In the genomic region with DNA sequence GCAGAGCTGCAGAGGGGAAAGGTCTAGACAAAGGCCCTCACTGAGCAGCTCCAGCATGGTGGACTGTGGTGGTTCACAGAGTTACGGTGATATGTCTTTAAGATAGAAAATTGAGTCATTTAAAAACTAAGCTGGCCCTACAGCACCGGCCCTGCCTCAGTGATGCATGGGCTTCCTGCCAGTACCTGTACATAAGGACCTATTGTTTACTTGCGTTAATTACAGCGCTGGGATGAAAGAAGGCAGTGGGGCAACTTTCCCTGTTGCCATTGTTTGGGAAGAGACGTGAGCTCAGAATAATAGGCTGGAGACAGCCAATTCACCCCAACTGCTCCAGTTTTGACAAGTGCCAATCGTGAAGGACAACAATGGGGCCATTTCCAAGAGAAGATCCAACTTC, we compare ENCODE assay signal across 8 mouse cellular contexts. TPM values are rescaled to one million over a fixed set of nuclear protein-coding genes. Genes with fewer than 3 reads are reported as not detected.
DNase-seq lines count a peak whose midpoint lies in the region; ATAC-seq lines count a peak whose summit lies in the region.

No protein-coding gene starts in this region.

- DNase-seq in heart, postnatal 25 days (ENCODE audit: low spot score) = no peak
- peak; percentile 11 for DNase-seq in thymus, postnatal 14 days
- no peak for DNase-seq in thymus, postnatal 25 days
- DNase-seq in limb, embryonic 10.5 days (ENCODE audit: low spot score) = no peak
- DNase-seq in left cerebral cortex, adult 18-20 months (ENCODE audit: low spot score in 2 of 2) = no peak
- DNase-seq in urinary bladder, adult 18-20 months (ENCODE audit: low spot score in 2 of 2) = no peak
- no peak for DNase-seq in kidney, postnatal 4 days

- H3K27ac ChIP-seq in heart, embryonic 12.5 days (ENCODE audit: poor library complexity, severe bottlenecking) = peak overlapping the region; percentile 36; the same call in 1 of the 2 replicates
- H3K27ac ChIP-seq in limb, embryonic 10.5 days = peak overlapping the region; percentile 98; the same call in 1 of the 2 replicates

- no peak overlapping the region for H3K9ac ChIP-seq in heart, embryonic 12.5 days

- WGBS in heart, embryonic 12.5 days = 65% methylated on average over 6 of the region's 6 CpGs
- 76% methylated on average over 6 of the region's 6 CpGs for WGBS in limb, embryonic 10.5 days

- no peaks in the 10 kb centered on the region for H3K36me3 ChIP-seq in heart, embryonic 12.5 days
- H3K36me3 ChIP-seq in limb, embryonic 10.5 days = peaks cover 3% of the 10 kb centered on the region

- ATAC-seq in heart, embryonic 12.5 days (ENCODE audit: insufficient number of reproducible peaks, low FRiP score) = no peak

- no peak overlapping the region for H3K4me2 ChIP-seq in heart, embryonic 12.5 days

- no peak overlapping the region for H3K4me3 ChIP-seq in heart, embryonic 12.5 days
- no peak overlapping the region for H3K4me3 ChIP-seq in limb, embryonic 10.5 days

- intact Hi-C loops in heart, postnatal 25 days (cut with DNase I) = loop anchor here (5.0 kb wide), 1 partner anchor 80 kb away; no protein-coding TSS in a partner anchor

- no peaks in the 10 kb centered on the region for H3K27me3 ChIP-seq in heart, embryonic 12.5 days (replicated peaks)
- no peaks in the 10 kb centered on the region for H3K27me3 ChIP-seq in limb, embryonic 10.5 days (ENCODE audit: low read depth, poor library complexity, severe bottlenecking)

- no peaks in the 10 kb centered on the region for H3K9me3 ChIP-seq in heart, embryonic 12.5 days (replicated peaks)
- H3K9me3 ChIP-seq in limb, embryonic 10.5 days (replicated peaks) = no peaks in the 10 kb centered on the region

- peaks cover 28% of the 10 kb centered on the region for H3K4me1 ChIP-seq in heart, embryonic 12.5 days (replicated peaks)
- peaks cover 33% of the 10 kb centered on the region for H3K4me1 ChIP-seq in limb, embryonic 10.5 days

RNA-seq across cellular contexts. Expression of a gene that starts 3.4 kb away (rescaled TPM):
- 397 and 414 TPM in 2 replicates for polyA plus RNA-seq in heart, embryonic 12.5 days (2016; fragmentation: Nextera tagmentation; extraction: Ambion mirVana)
- 100 to 1,000 TPM; 450 to 481 TPM for total RNA-seq in heart, postnatal 25 days (2021)
- polyA plus RNA-seq in limb, embryonic 10.5 days (2016; fragmentation: Nextera tagmentation; extraction: Ambion mirVana) = 583 and 698 TPM in 2 replicates
- 100 to 1,000 TPM; 475 to 494 TPM for total RNA-seq in left cerebral cortex, adult 18-20 months (2021)
